15 mouse cellular contexts compared by ENCODE assay signal in genomic region chr11:117401583-117402367, GRCm38 (mm10).
DNase-seq lines count a peak whose midpoint lies in the region; ATAC-seq and TF ChIP-seq lines count a peak whose summit lies in the region.
"Had no signal": no experiment of that assay in that cellular context is flagged by ENCODE, and none has a peak within 500 bp of the region (broad histone marks: within the 10 kb centered on the region; RNA-seq: fewer than 3 reads in every experiment).

No protein-coding gene starts in this region.

- no peak overlapping the region for H3K9ac ChIP-seq in heart, adult 2 months (ENCODE audit: low read depth, low read length)
- no peak overlapping the region for H3K9ac ChIP-seq in liver, embryonic 14.5 days (replicated peaks)
- H3K9ac ChIP-seq in ES-Bruce4 (ENCODE audit: low read depth, poor library complexity, severe bottlenecking), result no peak overlapping the region
- H3K9ac ChIP-seq: forebrain, embryonic 12.5 days had no signal

- H3K9me3 ChIP-seq in liver, embryonic 14.5 days (ENCODE audit: control insufficient read depth, low read length), result no peaks in the 10 kb centered on the region
- H3K9me3 ChIP-seq in ES-Bruce4 (replicated peaks; ENCODE audit: control insufficient read depth, insufficient read depth, low read length, poor library complexity, severe bottlenecking), result no peaks in the 10 kb centered on the region; the same call in 1 of the 2 replicates

- 78% methylated on average over 10 of the region's 10 CpGs for WGBS in heart, adult 2 months
- 71% methylated on average over 10 of the region's 10 CpGs for WGBS in liver, embryonic 14.5 days (ENCODE audit: insufficient replicate concordance)

- TF ChIP-seq POLR2A in heart, adult 2 months (IDR thresholded peaks at IDR 0.05; ENCODE audit: insufficient read depth, low read depth, low read length), result no peak
- no peak for TF ChIP-seq POLR2A in ES-Bruce4 (IDR thresholded peaks at IDR 0.05; ENCODE audit: insufficient read depth, low read length)

- no peaks in the 10 kb centered on the region for H3K36me3 ChIP-seq in heart, adult 2 months (ENCODE audit: control insufficient read depth, insufficient read depth, low read length)
- H3K36me3 ChIP-seq in liver, embryonic 14.5 days (replicated peaks; ENCODE audit: control insufficient read depth, insufficient read depth, low read depth), result no peaks in the 10 kb centered on the region
- H3K36me3 ChIP-seq in ES-Bruce4 (ENCODE audit: control insufficient read depth, insufficient read depth, low read length, poor library complexity, severe bottlenecking), result no peaks in the 10 kb centered on the region
- H3K36me3 ChIP-seq: forebrain, embryonic 12.5 days had no signal

- no peaks in the 10 kb centered on the region for H3K27me3 ChIP-seq in heart, adult 2 months (ENCODE audit: control insufficient read depth, insufficient read depth, low read length)
- peaks cover 6% of the 10 kb centered on the region for H3K27me3 ChIP-seq in liver, embryonic 14.5 days (ENCODE audit: control insufficient read depth, insufficient read depth, low read length)
- H3K27me3 ChIP-seq in ES-Bruce4 (ENCODE audit: control insufficient read depth, insufficient read depth, low read length, poor library complexity, severe bottlenecking), result no peaks in the 10 kb centered on the region

- H3K4me2 ChIP-seq in liver, embryonic 14.5 days (ENCODE audit: low read depth), result no peak overlapping the region
- H3K4me2 ChIP-seq: forebrain, embryonic 12.5 days; heart, embryonic 11.5 days had no signal

- no peaks in the 10 kb centered on the region for H3K79me2 ChIP-seq in heart, adult 2 months (replicated peaks; ENCODE audit: control insufficient read depth, insufficient read depth, low read length)

- no peaks in the 10 kb centered on the region for H3K4me1 ChIP-seq in heart, adult 2 months (ENCODE audit: control insufficient read depth, insufficient read depth, low read length)
- no peaks in the 10 kb centered on the region for H3K4me1 ChIP-seq in liver, embryonic 14.5 days (replicated peaks; ENCODE audit: control insufficient read depth in 2 of 2, insufficient read depth in 2 of 2, low read length in 1 of 2)
- peaks cover 5% of the 10 kb centered on the region for H3K4me1 ChIP-seq in ES-Bruce4 (ENCODE audit: control insufficient read depth, insufficient read depth, low read length)

- no peak overlapping the region for H3K27ac ChIP-seq in heart, adult 2 months
- no peak overlapping the region for H3K27ac ChIP-seq in liver, embryonic 14.5 days
- no peak overlapping the region for H3K27ac ChIP-seq in ES-Bruce4 (ENCODE audit: insufficient read depth, low read length)

- TF ChIP-seq EP300 in heart, adult 2 months (IDR thresholded peaks at IDR 0.05; ENCODE audit: insufficient read depth, low read depth, low read length), result no peak
- TF ChIP-seq EP300 in liver, embryonic 14.5 days (IDR thresholded peaks at IDR 0.05; ENCODE audit: low read depth), result no peak
- TF ChIP-seq EP300 in ES-Bruce4 (IDR thresholded peaks at IDR 0.05; ENCODE audit: insufficient read depth, low read depth, low read length), result no peak

- DNase-seq in heart, adult 2 months, result no peak
- no peak for DNase-seq in heart, postnatal 4 days
- DNase-seq in liver, embryonic 14.5 days (ENCODE audit: low read depth in 3 of 3, low spot score in 3 of 3), result no peak
- DNase-seq in liver, result no peak
- DNase-seq in induced T-regulatory cell, adult 2 months (ENCODE audit: low read depth), result peak; percentile 44
- DNase-seq in embryo, embryonic 10 days (ENCODE audit: low spot score), result no peak
- DNase-seq: adrenal gland, postnatal 36 days; cerebellum, postnatal 14 days; gastrocnemius, postnatal 25 days; heart, postnatal 36 days; midbrain, embryonic 14.5 days; thymus, adult 2 months had no signal

- ATAC-seq in liver, embryonic 14.5 days (ENCODE audit: insufficient read depth), result no peak

- peak; percentile 60 for TF ChIP-seq CTCF in heart, adult 2 months (IDR thresholded peaks at IDR 0.05)
- peak; percentile 62 for TF ChIP-seq CTCF in liver, embryonic 14.5 days (IDR thresholded peaks at IDR 0.05; ENCODE audit: low read depth)
- peak; percentile 48 for TF ChIP-seq CTCF in ES-Bruce4 (IDR thresholded peaks at IDR 0.05; ENCODE audit: low read depth, low read length)

- H3K4me3 ChIP-seq in heart, adult 2 months, result no peak overlapping the region
- no peak overlapping the region for H3K4me3 ChIP-seq in liver, embryonic 14.5 days (ENCODE audit: insufficient read depth in 1 of 2, low read depth in 2 of 2, low read length in 2 of 2)
- H3K4me3 ChIP-seq in ES-Bruce4 (ENCODE audit: low read depth, low read length), result no peak overlapping the region
- H3K4me3 ChIP-seq: forebrain, embryonic 12.5 days had no signal

- intact Hi-C loops in heart, adult 2 months (cut with DNase I), result no loop called here
